Mouse (Mus musculus) left cerebral cortex, adult 18-20 months (tissue): Measurements from ENCODE around the gene Noc3l. TPM values are rescaled to one million over a fixed set of nuclear protein-coding genes. Genes with fewer than 3 reads are reported as not detected.

Source experiments
- DNase-seq, 2 experiments: peaks; one replicate each; pipeline ENCODE4 v3.0.0; 2021 to 2022; ENCODE audit warnings: low spot score in 2 of 2, mixed read lengths in 1 of 2
- long read RNA-seq, 2 experiments: library from polyadenylated mRNA; stranded (forward); transcript quantifications; one replicate each; pipeline ENCODE4 v2.0.0; 2021
- total RNA-seq, 2 experiments: library from RNA; stranded (reverse); gene quantifications; 2 replicates each; pipeline ENCODE4 v1.2.3; 2021

The Noc3l gene
- 10 to 100 TPM; 14.2 to 15.3 TPM for total RNA-seq
- long read RNA-seq, experiment 1, transcript Noc3l-201 (21 exons, 3,977 nt) = major isoform, 13 of 18 reads
- long read RNA-seq, experiment 1, partial matches to known transcripts = 2 of 18 reads
- long read RNA-seq, experiment 1, other reads (novel, unspliced or antisense) = 3 of 18 reads
- long read RNA-seq, experiment 2, partial matches to known transcripts = 0 of 4 reads
- long read RNA-seq, experiment 2, other reads (novel, unspliced or antisense) = 2 of 4 reads

DNA sequence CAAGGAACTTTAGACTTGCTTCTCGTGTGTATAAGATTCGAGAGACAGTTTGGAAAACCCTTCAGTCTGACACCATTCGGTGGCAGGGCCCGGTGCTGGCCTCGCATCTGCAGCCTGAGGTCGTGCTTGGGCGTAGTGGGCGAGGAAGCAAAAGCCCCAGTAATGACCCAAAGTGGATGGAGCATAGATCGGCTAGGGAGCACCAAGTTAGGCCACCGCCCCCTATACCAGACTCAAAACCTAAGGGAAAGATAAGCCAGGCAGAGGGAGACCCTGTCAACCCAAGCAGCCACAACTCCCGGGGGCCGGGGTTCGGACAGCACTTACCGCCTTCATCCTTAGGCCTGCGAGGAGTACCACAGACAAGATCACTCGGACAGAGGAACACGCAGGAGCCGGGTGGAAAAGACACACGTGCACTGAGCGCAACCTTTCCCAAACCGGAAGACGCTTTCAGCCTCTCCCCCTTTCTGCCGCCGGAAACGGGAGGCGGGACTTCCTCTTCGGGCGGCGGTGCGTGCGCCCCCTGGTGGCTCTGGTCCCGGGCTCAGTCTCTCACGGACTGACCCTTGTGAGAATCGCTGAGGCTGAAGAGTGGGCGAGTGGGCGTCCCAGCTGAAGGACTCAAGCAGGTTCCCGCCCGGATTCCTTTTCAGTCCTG, at the start of gene Noc3l:
Gene Noc3l (minus strand): TSS at position 472 of the 661 bp plus-strand sequence.
- peak; percentile 95 to 96 for DNase-seq

DNA sequence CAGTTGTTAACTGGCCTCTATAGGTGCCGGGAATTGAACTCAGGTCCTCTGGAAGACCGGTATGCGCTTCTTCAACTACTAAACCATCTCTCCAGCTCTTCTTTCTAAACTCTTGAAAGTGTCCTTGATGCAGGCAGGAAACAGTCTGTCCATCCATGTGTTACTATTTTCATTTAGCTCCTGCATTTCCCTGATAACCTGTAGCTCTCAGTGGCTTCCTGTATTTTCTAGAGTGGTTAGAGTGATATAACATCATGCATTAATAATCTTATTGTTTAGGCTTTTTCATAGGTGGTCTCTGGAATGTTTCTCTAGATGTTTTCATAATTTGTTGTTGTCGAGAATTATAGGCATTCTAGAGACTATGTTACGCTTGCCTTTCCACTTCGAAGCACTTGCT, 43.5 kb upstream of the Noc3l start:
- DNase-seq = no peak

DNA sequence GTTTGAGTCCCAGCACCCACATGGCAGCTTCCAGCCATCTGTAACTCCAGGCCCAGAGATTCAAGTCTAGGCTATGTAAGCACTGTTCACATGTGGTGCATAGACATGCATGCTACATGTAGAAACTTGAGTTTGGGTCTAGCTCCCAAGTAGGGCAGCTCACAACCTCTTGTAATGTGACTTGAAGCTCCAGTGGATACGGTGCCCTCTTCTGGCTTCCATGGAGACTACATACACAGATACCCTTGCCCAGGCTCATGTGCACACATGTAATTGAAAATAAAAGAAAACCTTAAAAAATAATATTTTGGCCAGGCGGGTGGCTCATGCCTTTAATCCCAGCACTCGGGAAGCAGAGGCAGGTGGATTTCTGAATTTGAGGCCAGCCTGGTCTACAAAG, 39.2 kb upstream of the Noc3l start:
- DNase-seq = no peak

- no peak for DNase-seq
Measured at GRCm38 (mm10) chr19:38846373-38846772, 27.3 kb upstream of the Noc3l start.

GRCm38 (mm10) chr19:38844817-38845216, 25.8 kb upstream of the Noc3l start:
- DNase-seq = no peak

DNA sequence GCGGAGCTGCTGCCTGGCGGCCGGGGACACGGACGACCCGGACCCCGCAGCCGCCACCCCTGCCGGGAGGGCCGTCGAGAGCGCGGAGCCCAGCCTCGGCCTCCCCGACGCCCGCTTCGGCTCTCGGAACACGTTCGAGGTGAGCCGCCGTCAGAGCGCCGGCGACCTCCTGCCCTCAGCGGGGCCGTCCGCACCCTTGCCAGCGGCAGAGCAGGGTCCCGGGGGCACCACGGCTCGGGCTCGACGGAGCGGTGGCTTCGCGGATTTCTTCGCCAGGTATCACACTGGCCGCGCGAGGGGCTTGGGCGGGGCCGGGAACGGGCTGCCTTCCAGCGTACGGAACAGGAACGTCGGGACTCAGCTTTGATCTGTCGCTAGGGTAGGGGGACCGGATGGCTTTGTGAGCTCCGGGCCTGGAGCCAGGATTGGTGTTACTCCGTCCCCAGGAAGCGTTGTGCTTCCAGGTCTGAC, 18.2 kb upstream of the Noc3l start:
- peak in 1 of 2 experiments; percentile 10 for DNase-seq

GRCm38 (mm10) chr19:38836438-38837170, 17.6 kb upstream of the Noc3l start, which contains the start of gene Tbc1d12:
Gene Tbc1d12 (plus strand): TSS chr19:38836579.
- DNase-seq = peak; percentile 90 to 91

DNA sequence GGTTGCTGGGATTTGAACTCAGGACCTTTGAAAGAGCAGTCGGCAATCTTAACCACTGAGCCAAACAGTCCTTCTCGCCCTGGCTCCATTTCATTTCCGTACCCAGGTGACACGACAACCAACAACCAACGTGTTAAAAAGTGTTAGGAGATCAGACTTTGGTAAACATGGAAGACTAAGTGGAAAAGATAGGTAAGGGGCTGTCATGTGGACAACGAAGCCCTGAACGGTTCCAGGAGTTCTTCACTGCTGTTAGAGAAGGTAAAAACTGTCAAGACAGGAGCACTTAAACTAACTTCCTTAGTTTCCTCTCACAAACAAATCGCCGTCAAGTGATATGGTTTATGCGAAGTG, 17.0 kb upstream of the Noc3l start:
- DNase-seq = no peak

DNA sequence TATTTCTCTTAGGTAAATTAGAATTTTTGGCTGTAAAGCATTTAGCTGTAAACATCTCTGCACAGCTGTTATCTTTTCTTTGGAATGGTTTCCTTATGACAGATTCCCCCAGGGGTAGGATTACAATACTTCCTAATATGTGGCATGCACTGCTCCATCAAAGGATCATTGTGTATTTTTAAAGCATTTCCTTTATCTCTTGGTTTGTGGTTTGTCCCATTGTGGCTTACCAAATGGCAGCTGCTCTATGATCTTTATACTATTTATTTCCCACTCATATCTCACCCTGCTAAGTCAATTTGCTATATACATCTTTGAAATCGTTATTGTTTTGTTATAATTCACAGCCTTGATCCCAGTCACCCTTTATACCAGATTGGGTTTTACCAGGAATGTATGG, 14.2 kb upstream of the Noc3l start:
- DNase-seq = no peak

DNA sequence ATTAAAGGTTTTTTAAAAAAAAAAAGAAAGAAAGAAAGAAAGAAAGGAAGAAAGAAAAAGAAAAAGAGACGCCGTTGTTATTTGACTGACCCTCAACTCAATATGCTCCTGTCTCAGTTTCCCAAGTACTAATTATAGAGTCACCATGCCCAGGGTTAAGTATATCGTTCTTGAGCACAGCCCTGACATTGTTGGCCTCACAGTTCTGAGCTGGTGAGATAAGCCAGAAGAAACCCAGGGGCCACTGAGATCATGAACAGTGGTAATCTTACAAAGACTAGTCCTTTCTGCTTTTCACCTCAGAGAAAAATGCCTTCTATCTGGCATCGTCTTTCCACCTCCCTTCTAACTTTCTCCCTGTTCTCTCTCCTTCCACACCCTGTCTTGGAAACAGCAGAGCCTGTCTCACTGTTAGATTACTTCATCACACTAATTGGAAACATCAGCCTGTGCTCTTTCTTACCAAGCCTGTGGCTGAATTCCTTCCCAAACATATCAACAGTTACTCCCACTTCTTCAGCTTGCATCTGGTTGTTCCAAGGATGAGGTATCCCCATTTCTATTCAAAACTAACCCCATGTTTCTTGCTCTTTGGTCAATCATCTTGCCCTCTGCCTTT, 1.3 kb upstream of the Noc3l start:
- no peak for DNase-seq

DNA sequence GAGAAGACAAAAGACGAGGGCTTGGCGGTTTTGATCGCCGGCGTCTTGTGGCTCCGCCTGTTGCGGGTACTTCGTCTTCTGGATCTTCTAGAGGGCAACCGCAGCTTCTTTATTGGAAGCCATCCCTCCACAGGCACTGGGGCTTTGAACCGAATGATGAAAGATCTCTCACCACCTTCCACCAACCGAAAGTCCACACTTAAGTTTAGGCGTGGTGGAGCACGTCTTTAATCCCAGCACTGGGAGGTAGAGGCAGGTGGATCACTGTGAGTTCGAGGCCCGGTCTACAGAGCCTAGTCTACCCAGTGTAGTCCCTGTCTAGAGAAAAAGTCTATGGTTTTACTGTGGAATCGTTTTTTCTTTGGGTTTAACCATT, 378 bp upstream of the Noc3l start:
- DNase-seq = no peak

DNA sequence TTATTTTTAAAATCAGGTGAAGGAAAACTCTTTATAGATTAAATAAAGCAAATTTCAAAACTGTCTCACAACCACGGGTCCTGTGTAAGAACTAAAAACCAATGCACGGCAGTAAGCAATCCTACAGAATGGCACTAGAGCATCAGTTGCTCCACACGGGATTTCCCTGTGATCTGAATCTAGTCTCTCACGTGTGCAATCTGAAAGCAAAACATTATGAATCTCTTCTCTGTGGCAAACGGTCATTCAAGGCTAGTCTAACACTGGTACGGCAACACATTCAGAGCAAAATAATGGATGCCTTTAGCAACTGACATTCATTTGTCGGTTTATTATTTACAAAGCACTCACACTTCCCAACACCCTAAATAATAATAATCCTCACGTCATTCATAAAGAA, 846 bp downstream of the Noc3l start:
- DNase-seq = no peak

GRCm38 (mm10) chr19:38798801-38799200, 20.2 kb downstream of the Noc3l start:
- no peak for DNase-seq

GRCm38 (mm10) chr19:38798291-38798690, 20.7 kb downstream of the Noc3l start:
- peak; percentile 45 to 54 for DNase-seq

- no peak for DNase-seq
Measured at GRCm38 (mm10) chr19:38796546-38796945, 22.5 kb downstream of the Noc3l start.

DNA sequence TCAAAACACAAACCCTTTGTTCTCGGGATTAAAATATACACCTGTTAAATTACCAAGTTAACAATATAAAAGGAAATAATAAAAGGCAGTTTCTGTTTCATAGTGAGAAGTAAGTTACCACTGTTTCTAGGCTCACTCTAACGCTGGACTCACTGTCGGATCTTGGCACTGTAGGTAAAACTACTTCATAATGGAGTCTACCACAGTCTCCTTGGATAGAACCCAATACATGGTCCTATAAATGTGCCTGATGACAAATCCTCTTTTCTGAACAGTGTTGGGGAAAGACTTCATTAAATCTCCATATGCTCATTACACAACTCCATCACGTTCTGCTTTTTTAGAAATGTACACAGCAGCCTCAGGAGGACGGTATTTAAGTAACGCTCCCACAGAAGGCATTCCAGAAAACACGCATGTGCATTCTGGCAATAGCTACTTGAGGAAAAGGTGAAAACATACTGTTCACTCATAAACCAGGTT, 25.4 kb downstream of the Noc3l start:
- DNase-seq = no peak

- peak in 1 of 2 experiments; percentile 6 for DNase-seq
Measured at GRCm38 (mm10) chr19:38787756-38788155, 31.3 kb downstream of the Noc3l start.

DNA sequence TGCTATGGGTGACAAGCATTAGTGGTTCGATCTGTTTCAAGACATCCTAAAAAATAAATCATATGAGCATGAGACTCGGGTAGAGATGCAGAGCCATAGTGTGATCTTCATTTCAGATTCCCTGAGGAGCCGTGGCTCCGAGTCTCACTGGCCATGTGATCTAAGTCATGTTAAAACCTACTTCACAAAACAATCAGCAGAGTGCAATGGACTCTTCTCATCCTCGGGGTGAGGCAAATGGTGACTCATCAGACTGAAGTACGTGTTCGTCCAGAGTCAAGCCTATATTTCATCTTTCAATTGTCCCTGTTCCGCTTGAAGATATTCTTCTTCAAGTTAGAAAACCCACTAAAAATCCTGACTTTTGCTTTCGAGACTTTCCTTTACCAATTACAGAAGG, 35.5 kb downstream of the Noc3l start:
- DNase-seq = no peak

DNA sequence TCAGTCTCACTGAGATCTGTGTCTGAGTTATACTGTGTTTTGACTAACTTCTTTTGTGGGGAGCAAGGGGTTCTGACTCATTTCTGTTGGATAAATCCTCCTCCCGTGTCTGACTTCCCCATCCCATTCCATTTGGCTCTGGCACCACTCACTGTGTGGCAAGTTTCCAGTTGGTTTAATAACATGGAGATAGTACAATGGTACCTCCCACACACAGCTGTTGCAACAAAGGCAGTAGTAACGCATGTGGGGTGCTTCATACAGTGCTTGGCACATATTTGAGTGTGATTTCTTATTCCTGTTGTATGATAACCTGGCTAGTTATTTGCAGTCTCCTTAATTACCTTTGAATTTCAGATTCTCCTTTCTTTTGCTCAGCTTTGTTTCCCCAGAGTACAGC, 40.2 kb downstream of the Noc3l start:
- DNase-seq = peak in 1 of 2 experiments; percentile 18

- peak; percentile 52 to 64 for DNase-seq
Measured at GRCm38 (mm10) chr19:38775548-38775947, 43.5 kb downstream of the Noc3l start.

GRCm38 (mm10) chr19:38766306-38766705, 52.7 kb downstream of the Noc3l start:
- no peak for DNase-seq

DNA sequence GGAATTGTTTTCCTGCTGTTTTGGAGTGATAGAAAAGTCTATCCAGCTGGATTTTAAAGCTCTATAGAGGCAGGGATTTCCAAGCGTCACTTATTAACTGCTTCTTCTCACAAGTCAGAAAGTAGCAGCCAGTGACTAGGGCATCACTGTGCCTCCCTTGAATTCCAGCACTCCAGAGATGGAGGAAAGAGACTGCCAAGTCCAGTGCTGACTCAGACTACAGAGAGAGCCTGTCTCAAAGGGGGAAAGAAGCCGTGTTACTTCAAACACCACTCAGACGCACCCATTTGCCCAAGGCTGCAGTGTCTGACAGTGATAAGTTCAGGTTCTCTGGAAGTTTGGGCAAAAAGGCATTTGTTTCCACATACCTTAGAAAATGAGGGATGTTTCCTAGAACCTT, 58.6 kb downstream of the Noc3l start:
- DNase-seq = no peak
